Mouse (Mus musculus): ENCODE results near the gene Dcxr. TPM values are rescaled to one million over a fixed set of nuclear protein-coding genes. Genes with fewer than 3 reads are reported as not detected.
"Not testable (repeated sequence)": the region's sequence is repeated elsewhere in the genome, so short reads cannot be mapped to it uniquely, and the experiment has no call there.

Dcxr gene
- polyA plus RNA-seq, 2 experiments, result 18.5 to 21.8 TPM

GRCm38 (mm10) chr11:120731858-120732680 is 5.0 kb upstream of the Dcxr start, which contains the start of gene Cbr2:
Gene Cbr2, minus strand, starts transcription at chr11:120732114.
- no peak within 1 kb of the TSS for H3K4me3 ChIP-seq (replicated peaks; ENCODE audit: low read length)
- peak; percentile 69 for DNase-seq (ENCODE audit: low spot score)
- H3K27ac ChIP-seq (replicated peaks; ENCODE audit: low read depth, low read length), result peak within 1 kb of the TSS; percentile 52; the same call in 1 of the 2 replicates
- TF ChIP-seq POLR2A (IDR thresholded peaks at IDR 0.05; ENCODE audit: borderline replicate concordance, extremely low read depth, insufficient read depth, insufficient read length), result no peak
- no peak within 1 kb of the TSS for H3K9ac ChIP-seq (ENCODE audit: low read depth, low read length, severe bottlenecking)
- ATAC-seq (ENCODE audit: low FRiP score, low read depth), result peak; percentile 24; the same call in 1 of the 2 replicates
- 0 out of 2 replicates have a peak within 1 kb of the TSS, but pooled peaks have one; percentile 5 for H3K4me2 ChIP-seq (replicated peaks; ENCODE audit: low read depth, low read length, severe bottlenecking)
- no peaks in the 10 kb centered on the region for H3K9me3 ChIP-seq (ENCODE audit: control insufficient read depth, low read length)
- H3K36me3 ChIP-seq (ENCODE audit: control insufficient read depth, insufficient read depth, low read length), result no peaks in the 10 kb centered on the region
- H3K27me3 ChIP-seq (ENCODE audit: control insufficient read depth, insufficient read depth, low read length), result no peaks in the 10 kb centered on the region
- WGBS, result 55% methylated on average over 12 of the region's 12 CpGs
- H3K4me1 ChIP-seq (ENCODE audit: control insufficient read depth, insufficient read depth, low read length), result peaks cover 9% of the 10 kb centered on the region; the same call in 1 of the 2 replicates

GRCm38 (mm10) chr11:120731395-120731794 is 4.3 kb upstream of the Dcxr start:
- Histone ChIP-seq H3K4me1 (ENCODE audit: control insufficient read depth, insufficient read depth, low read length) (peaks cover 14% of the 10 kb centered on the region; the same call in 1 of the 2 replicates), H3K4me2 (replicated peaks; ENCODE audit: low read depth, low read length, severe bottlenecking) (no peak overlapping the region), H3K9me3 (ENCODE audit: control insufficient read depth, low read length) (no peaks in the 10 kb centered on the region), H3K27me3 (ENCODE audit: control insufficient read depth, insufficient read depth, low read length) (no peaks in the 10 kb centered on the region), H3K36me3 (ENCODE audit: control insufficient read depth, insufficient read depth, low read length) (no peaks in the 10 kb centered on the region), H3K9ac (ENCODE audit: low read depth, low read length, severe bottlenecking) (no peak overlapping the region), H3K27ac (replicated peaks; ENCODE audit: low read depth, low read length) (peak overlapping the region; percentile 52; the same call in 1 of the 2 replicates), H3K4me3 (replicated peaks; ENCODE audit: low read length) (no peak overlapping the region)
- 100% methylated on average over 1 of the region's 1 CpGs for WGBS
- no peak for ATAC-seq (ENCODE audit: low FRiP score, low read depth)
- TF ChIP-seq POLR2A (IDR thresholded peaks at IDR 0.05; ENCODE audit: borderline replicate concordance, extremely low read depth, insufficient read depth, insufficient read length), result no peak
- DNase-seq (ENCODE audit: low spot score), result no peak

- 88% methylated on average over 10 of the region's 10 CpGs for WGBS
- no peak for ATAC-seq (ENCODE audit: low FRiP score, low read depth)
- H3K27me3 ChIP-seq (ENCODE audit: control insufficient read depth, insufficient read depth, low read length), result no peaks in the 10 kb centered on the region
These were observed 3.3 kb upstream of the Dcxr start for GRCm38 (mm10) chr11:120730331-120730870.

GRCm38 (mm10) chr11:120729432-120730050 is 2.5 kb upstream of the Dcxr start:
- H3K27me3 ChIP-seq (ENCODE audit: control insufficient read depth, insufficient read depth, low read length); H3K9me3 ChIP-seq (ENCODE audit: control insufficient read depth, low read length); H3K9ac ChIP-seq (ENCODE audit: low read depth, low read length, severe bottlenecking); H3K36me3 ChIP-seq (ENCODE audit: control insufficient read depth, insufficient read depth, low read length); H3K27ac ChIP-seq (replicated peaks; ENCODE audit: low read depth, low read length): not testable (repeated sequence)
- WGBS, result 3% methylated on average over 17 of the region's 21 CpGs
- peak; percentile 43 for DNase-seq (ENCODE audit: low spot score)
- Histone ChIP-seq H3K4me2 (replicated peaks; ENCODE audit: low read depth, low read length, severe bottlenecking) (peak overlapping the region; percentile 37), H3K4me1 (ENCODE audit: control insufficient read depth, insufficient read depth, low read length) (peaks cover 14% of the 10 kb centered on the region; the same call in 1 of the 2 replicates), H3K4me3 (replicated peaks; ENCODE audit: low read length) (0 out of 2 replicates have a peak overlapping the region, but pooled peaks have one; percentile 0)
- 0 out of 2 replicates have a peak, but pooled peaks have one; percentile 38 for ATAC-seq (ENCODE audit: low FRiP score, low read depth)

More at GRCm38 (mm10) chr11:120730331-120730870, 3.3 kb upstream of the Dcxr start:
- peaks cover 14% of the 10 kb centered on the region; the same call in 1 of the 2 replicates for H3K4me1 ChIP-seq (ENCODE audit: control insufficient read depth, insufficient read depth, low read length)
- H3K27ac ChIP-seq (replicated peaks; ENCODE audit: low read depth, low read length), result no peak overlapping the region
- no peak for DNase-seq (ENCODE audit: low spot score)
- H3K9me3 ChIP-seq (ENCODE audit: control insufficient read depth, low read length), result no peaks in the 10 kb centered on the region
- no peak overlapping the region for H3K4me3 ChIP-seq (replicated peaks; ENCODE audit: low read length)
- H3K4me2 ChIP-seq (replicated peaks; ENCODE audit: low read depth, low read length, severe bottlenecking), result no peak overlapping the region
- TF ChIP-seq POLR2A (IDR thresholded peaks at IDR 0.05; ENCODE audit: borderline replicate concordance, extremely low read depth, insufficient read depth, insufficient read length), result no peak
- H3K9ac ChIP-seq (ENCODE audit: low read depth, low read length, severe bottlenecking), result no peak overlapping the region
- no peaks in the 10 kb centered on the region for H3K36me3 ChIP-seq (ENCODE audit: control insufficient read depth, insufficient read depth, low read length)

Measured in limb, embryonic 14.5 days (tissue).